Mouse (Mus musculus): ENCODE results near the gene Fxyd7.
A peak's percentile ranks its signal among the peaks of the same experiment; 100 is the strongest.

Fxyd7 gene

DNA sequence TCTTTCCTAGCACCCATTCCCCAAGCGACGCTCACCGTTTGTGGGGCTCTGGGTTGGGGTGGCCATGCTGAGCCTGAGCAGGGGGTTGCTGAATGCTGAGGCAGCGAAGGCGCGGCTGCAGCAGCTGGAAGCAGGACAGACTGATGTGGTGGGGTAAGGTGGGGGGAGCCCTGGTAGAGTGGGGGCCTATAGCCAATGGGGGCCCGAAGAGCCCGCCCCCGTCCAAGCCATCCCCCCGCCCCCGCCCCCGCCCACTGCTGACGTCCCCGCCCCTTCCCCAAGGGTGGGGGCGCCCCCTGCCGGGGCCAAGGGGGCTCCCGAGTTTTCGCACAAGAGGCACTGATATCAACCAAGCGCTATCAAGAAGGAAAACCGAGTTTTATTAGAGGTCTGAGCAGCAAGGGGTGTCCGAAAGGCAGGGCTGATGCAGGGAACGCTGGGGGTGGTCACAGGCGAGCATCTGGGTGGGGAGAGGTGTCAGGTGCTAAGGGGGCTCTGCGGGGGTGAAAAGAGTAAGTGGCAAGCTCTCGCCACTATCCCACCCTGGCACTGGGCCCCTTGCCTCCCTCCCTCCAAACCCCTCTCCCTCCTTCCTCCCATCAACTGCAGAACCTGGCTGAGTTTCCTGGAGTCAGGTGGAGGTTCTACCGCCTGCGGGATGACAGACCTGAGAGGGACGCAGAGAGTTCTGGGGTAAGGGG, at the start of gene Fxyd7:
Gene Fxyd7, minus strand, starts transcription at position 147 of the 701 bp plus-strand sequence.
- no peak for DNase-seq (ENCODE audit: extremely low spot score, low read depth, low spot score)

DNA sequence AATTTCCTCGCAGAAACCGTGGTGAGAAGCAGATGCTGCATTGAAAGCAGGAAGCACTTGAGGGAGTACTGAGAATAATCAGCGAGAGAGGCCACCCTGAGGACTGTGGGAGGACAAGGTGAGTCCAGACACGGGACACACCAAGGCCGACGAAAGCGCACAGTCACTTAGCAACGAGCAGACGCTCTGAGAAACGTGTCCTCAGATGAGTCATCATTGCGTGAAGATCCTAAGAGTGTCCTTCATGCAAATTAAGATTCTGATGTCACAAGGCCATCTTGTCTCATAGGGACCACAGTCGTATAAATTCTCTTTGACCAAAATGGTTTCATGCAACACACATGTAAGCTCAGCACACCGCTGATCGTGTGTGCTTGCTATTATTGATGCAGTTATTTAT, 49.5 kb upstream of the Fxyd7 start:
- no peak for DNase-seq (ENCODE audit: extremely low spot score, low read depth, low spot score)

DNA sequence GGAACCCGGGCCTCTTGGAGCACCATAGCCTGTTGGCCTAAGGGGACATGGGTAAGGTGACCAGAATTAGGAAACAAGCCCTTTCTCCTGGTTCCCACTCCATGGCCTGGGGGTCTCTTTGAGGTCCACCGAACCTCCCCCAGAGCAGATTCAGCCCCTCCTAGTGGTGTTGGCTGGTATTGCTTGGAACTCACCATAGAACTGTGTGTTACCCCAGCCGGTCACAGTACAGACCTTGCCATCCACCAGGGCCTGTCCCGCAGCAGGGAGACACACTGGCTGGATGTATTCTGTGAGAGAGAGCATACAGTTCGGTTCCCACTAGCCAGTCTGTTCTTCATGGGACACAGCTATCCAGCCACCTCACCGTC, 48.3 kb upstream of the Fxyd7 start:
- no peak for DNase-seq (ENCODE audit: extremely low spot score, low read depth, low spot score)

DNA sequence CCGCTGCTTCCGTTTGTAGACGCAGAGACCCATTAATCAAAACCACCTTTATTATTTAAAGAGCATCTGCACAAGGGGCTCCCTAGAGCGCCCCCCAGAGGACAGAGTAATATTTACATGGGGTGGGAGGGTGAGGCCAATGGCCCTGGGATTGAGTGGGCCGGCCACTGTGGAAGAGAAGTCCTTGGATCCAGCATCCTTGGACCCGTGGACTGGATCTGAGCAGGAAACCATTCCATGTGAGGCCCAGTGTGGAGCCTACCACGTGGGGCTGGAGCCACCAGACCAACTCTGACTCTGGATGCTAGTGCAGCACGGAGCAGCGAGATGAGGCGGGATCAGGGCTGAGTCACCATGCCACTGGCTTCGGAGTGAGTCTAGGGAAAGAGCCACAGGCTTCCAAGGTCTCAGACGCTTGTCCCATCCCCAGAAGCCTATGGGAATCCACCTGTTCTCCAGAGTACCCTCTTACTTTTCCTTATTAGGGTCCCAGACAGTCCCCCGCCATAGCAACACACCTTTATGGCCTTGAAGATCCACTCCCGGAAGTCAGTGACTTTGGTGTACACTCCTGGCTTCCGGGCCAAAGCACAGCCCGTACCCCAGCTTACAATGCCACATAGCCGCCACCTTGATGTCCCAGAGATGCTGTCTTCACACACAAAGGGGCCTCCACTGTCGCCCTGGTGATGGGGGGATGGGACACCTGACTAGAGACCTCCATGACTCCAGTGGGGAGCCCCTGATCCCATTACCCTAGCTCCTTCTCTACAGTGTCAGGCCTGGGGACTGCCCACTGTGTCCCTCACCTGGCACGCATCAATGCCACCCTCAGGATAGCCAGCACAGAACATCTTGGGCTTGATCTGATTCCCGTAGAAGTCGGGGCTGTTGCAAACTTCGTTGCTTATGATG, 47.7 kb upstream of the Fxyd7 start:
- no peak for DNase-seq (ENCODE audit: extremely low spot score, low read depth, low spot score)

DNA sequence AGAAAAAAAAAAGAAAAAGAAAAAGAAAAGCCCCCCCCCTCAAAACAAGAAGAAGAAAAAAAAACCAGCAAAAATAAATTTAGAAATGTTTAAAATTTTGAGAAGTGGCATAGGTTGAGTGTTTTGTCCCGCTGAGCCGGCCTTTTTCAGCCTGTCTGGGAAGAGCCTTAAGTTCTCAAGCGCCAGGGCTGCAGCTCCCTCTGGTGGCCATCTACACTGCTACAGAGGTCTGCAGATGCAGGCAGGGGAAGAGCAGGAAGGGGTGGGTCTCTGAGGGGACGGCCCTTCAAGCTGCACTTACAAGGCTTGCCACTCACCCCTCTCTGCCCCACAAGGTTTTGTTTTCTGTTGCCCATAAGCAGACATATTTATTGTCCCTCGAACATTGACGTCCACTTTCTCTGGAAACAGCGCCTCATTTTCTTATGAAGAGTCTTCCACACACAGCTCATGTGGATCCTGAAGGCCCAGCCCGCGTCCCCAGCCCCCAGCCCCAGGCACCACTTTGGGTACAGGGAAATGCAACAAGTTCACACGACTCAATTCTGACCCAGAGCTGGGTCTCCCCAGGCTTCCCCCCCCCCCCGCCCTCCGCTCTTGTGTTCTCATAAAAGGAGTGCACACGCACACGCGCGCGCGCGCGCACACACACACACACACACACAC, 46.4 kb upstream of the Fxyd7 start:
- DNase-seq (ENCODE audit: extremely low spot score, low read depth, low spot score), result peak; percentile 73

DNA sequence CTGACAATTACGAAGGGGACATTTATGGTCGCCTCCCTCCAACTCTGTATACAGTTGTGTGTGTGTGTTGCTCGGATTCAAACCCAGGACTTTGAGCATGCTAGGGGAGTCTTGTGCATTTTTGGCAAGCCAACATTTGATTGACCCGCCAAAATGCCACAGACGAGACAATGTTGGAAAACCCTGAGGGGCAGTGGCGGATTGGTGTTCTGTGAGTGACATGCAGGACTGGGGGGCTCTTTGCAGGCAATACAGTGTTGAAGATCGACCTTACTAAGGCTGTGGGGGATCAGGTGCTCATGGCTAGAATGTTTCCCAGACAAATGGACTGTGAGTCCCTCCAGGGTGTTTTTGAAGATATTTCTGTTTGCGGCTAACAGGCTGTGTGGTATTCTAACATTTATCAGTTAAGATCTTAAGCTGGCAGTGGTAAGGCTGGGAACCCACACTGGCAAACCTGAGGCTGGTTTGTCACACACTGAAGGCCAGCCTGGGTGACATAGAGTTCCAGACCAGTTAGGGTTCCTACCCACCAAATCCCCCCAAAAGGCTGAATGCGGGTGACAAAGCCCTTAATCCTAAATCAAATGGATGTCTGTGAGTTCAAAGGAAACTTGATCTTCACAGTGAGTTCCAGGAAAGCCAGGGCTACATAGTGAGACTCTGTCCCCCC, 45.8 kb upstream of the Fxyd7 start:
- DNase-seq (ENCODE audit: extremely low spot score, low read depth, low spot score), result no peak

DNA sequence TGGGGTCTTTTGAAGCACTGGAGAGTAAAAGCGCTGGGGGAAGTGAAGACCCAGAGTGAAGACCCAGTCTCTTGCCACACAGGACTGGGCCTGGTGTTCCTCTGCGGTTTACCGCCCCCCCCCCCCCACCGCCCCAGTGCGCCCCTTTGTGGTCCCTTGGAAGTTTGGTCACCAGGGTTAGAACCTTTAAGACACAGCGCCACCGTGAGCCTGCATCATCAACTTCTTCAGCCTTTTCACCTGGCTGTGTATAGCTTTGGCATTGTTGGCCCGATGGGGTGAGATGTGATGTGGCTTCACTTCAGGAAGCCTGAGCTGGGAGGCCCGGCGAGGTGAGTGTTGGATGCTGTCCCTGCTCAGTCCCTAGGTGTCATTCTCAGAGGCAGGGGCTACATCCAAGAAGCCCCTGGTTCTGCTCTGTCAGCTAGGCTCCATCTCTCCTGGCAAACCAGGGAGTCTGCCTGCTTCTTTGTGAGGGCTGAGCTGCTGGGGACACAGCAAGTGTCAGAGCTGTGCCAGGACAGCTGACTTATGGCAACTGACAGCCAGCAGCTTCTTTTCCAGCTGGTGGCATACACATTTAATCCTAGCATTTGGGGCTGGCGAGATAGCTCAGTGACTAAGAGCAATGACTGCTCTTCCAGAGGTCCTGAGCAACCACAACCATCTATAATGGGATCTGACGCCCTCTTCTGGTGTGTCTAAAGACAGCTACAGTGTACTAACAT, 43.7 kb upstream of the Fxyd7 start:
- DNase-seq (ENCODE audit: extremely low spot score, low read depth, low spot score), result no peak

DNA sequence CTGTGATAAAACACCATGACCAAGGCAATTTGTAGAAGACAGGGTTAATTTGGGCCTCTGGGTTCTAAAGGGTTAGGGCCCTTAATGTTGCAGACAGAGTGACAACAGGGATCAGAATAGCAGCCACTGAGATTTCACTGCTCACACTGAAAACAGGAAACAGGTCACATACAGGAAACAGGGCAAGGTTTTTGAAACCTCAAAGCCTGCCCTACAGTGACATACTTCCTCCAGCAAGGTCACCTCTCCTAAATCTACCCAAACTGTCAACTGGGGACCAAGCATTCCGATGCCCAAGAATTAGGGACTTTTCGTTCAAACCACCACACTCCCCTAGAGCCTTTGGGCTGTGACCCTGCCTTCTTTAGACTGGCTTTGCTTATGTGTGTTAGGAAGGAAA, 38.5 kb upstream of the Fxyd7 start:
- DNase-seq (ENCODE audit: extremely low spot score, low read depth, low spot score), result no peak

DNA sequence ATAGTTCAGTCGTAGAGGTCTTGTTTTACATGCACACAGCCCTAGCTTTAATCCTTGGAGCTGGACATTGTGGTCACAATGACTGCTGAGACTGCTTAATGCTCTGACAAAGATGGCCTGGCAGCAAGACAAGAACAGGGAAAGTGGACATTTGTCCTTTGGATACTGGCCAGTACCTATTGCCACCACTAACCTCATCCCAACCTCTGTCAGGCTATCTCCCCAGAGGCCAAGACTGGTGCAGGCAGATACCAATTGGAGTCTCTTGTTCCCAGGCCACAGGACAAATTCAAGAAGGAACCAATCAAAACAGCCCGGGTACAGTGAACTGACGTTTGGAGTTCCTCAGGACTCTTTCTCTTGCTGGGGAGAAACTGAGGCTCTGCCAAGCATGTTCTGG, 36.9 kb upstream of the Fxyd7 start:
- DNase-seq (ENCODE audit: extremely low spot score, low read depth, low spot score), result no peak

DNA sequence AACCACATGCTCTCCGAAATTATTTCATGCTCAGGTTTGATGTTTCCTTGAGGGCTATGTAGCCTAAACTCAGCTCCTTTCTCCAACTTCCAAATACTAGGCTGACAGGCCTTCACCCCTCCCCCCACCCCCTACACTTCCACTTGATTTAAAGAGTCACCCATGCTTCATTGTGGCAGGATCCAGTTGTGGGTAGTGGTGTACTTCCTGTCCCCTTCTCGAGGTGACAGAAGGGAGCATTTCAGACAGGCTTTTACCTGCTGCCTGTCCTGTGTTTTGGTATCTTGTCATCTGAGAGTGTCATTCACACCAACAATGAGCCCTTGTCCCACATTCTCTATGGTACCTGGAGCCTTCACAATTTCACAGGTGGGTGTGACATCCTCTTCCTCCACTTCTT, 36.0 kb upstream of the Fxyd7 start:
- no peak for DNase-seq (ENCODE audit: extremely low spot score, low read depth, low spot score)

DNA sequence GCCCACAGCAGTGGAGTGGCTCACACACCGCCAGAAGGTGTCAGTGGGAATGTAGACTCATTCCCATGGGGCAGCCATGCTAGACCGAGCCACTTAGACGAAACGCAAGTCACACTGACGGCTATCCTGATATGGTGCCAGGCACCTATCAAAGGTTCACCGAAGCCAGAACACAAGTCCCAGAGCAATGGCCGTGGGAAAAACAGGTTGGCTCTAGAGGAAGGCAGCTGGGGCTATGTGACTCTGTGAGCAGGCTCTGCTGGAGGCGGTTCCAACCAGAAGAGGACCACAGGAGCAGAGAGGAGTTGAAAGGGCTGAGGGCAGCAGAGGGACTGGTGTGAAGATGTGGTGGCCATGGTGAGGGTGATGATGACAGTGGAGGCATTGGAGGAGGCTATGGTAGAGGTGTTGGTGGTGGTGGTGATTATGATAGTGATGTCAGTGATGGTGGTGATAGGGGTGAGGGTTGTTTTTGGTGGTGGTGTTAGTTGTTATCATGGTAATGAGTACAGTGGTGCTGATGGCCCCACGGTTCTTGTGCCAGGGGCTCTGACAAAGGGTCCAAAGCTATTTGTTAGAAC, 35.0 kb upstream of the Fxyd7 start:
- no peak for DNase-seq (ENCODE audit: extremely low spot score, low read depth, low spot score)

DNA sequence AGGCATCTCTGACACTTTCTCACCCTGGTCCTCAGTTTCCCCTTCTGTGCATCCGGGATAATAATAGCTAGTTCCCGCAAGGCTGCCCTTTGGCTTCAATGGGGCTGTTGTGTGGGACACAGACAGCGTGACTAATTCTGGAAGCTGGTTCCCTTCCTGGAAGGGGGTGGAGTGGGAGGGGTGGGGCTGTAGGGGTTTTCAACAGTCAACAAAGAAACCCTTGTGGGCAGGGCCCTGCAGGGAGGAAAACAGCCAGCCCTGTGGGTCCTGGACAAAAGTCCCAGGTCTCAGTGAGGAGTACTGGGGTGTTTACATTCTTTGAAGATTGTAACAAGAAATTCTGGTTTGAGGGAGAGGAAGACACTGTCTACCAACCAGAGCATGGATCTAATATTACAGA, 33.9 kb upstream of the Fxyd7 start:
- no peak for DNase-seq (ENCODE audit: extremely low spot score, low read depth, low spot score)

DNA sequence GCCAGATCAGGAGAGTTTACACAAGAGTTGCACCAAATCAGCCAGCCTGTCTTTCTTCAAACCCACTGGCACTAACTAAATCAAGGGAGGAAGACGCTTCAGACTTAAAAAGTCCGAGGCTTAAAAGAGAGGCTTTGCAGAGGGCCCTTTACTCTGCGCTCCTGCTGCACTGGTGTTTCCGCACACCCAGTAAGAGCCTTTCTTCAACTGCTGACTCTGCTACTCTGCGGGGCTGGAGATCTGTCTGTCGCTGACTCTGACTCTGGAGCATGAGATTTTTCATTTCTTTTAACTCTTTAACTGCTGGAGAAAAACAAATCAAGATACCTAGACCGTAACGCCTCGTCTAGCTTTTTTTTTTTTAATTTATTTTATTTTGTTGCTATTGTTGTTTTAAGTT, 32.9 kb upstream of the Fxyd7 start:
- no peak for DNase-seq (ENCODE audit: extremely low spot score, low read depth, low spot score)

DNA sequence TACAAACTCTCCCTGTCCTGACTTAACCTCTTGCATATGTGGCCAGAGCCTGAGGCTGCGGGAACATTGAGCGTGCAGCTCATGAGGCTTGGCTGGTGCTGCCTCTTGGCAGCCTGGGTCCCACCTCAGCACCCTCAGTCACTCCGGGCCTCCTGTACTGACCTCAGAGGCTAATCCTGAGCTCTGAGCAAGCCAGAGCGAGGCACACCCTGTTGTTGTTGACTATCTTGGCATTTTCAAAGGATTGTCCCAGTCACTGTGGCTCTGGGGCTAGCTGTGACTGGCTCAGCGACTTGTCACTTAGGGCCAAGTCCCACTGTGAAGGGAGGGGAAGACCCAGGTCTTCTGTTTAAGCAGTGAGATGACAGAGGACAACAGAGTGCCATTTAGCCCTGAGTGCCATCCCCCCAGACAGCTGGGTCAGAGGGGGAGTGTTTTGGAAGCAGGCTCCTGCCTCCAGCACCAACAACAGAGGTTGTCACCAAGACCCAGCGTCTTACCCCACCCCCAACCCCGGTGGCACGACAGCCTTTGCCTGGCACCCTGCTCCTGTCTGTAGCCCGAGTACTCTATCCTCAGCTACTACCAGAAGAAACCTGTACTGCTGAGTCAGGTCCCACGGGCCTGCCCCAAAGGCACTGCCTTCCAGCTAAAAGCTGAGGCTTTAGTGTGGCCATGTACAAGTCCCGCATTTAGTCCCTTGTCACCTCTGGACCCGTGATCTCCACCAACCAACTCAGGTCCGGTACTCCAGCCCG, 31.7 kb upstream of the Fxyd7 start:
- no peak for DNase-seq (ENCODE audit: extremely low spot score, low read depth, low spot score)

DNA sequence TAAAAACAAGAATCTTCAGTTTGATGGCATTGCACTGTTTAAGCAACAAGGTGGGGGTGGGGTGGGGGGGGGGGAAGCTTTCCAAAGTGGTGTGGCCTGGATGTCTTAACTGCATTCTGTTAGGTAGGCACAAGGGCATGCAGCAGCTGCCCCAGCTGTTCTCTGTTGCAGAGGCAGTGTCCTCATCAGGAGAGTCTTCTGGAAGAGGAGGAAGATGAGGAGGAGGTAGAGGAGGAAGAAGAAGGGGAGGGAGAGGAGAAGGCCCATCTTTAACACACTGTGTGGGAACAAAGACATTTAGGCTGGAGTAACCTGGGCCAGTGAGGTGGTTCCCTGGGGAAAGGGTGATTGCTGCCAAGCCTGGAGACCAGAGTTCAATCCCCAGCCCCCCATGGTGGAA, 30.8 kb upstream of the Fxyd7 start:
- DNase-seq (ENCODE audit: extremely low spot score, low read depth, low spot score), result no peak

DNA sequence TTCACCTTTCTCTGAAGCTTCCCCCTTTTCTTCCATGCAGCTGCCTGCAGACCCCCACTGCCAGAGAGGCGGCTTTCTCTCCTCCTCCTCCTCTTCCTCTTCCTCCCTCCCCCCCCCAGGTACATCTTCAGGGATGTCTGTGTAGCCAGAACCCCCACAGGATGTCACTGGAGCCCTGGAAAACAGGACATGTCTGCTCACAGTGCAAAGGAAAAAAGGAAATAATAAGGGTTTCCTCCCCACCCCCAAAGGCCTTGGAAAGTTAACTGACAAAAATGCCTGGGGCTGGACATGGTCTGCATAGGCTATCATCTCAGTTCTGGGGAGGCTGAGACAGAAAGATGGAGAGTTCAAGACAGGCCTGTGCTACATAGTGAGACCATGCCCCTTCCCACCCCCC, 29.8 kb upstream of the Fxyd7 start:
- no peak for DNase-seq (ENCODE audit: extremely low spot score, low read depth, low spot score)

DNA sequence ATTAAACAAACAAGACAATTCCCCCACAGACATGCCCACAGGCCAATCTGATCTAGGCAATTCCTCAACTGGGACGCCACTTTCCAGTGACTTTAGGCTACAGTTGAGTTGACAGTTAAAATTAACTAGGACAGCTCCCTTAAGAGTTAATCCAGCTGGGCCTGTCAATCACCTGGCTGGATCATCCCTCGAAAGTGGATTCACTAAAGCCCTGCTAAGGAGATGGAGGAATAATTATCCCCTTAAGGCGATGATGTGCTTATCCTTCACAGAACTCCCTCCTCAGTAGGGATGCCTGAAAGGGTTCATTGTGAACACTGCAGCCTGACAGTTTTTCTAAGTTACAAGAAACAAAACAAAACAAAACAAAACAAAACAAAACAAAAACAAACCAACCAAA, 29.3 kb upstream of the Fxyd7 start:
- no peak for DNase-seq (ENCODE audit: extremely low spot score, low read depth, low spot score)

DNA sequence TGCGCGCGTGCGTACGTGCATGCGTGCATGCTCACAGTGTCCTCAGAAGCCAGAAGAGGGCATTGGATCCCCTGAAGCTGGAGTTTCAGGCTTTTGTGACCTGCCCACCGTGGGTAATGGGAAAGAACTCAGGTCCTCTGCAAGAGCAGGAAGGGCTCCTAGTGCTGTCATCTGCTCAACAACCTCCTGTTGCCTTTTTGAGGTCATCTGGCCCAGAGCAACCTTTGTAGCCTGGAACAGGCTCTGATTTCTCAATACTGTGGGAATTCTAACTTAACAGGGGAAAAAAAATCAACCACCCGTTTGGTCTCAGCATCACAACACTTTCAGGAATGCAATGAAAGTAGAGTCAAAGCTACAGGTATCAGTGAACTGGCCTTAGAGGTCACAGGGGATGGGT, 28.4 kb upstream of the Fxyd7 start:
- no peak for DNase-seq (ENCODE audit: extremely low spot score, low read depth, low spot score)

DNA sequence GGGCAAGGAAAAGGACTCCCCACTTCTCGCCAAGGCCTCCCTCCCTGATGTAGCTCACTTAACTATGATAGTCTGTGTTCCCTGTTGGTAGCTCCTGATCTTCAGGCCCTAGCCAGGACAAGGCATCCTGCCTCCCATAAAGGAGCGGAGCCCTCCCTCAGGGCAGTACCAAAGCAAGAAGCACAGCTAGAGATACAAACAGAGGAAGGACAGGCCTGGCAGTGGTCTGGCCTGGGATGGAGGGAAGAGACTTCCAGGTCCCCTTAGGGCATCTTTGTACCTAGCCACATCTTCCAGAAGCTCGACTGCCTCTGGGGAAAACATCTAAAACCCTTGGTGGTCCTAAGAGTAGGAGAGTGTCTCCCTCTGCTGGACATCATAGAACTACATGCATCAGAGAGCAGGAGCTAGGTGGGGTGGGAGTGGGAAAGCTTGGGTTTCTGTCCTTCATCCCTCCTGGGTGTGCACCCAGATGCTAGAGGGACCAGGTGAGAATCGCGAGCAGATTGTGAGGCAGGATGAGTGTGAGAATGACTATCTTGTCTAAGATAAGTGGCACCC, 26.7 kb upstream of the Fxyd7 start:
- peak; percentile 46 for DNase-seq (ENCODE audit: extremely low spot score, low read depth, low spot score)

All from hindlimb bud, embryonic 11.5 days (tissue).